Mouse (Mus musculus) adrenal gland, postnatal 36 days (tissue): ENCODE results near the gene Fbxl3. TPM values are rescaled to one million over a fixed set of nuclear protein-coding genes. Genes with fewer than 3 reads are reported as not detected.

ENCODE experiments used
- DNase-seq, 2 experiments: peaks; one replicate each; pipeline ENCODE4 v3.0.0; 2021; ENCODE audit warnings: mixed read lengths in 1 of 2
- long read RNA-seq, 2 experiments: library from polyadenylated mRNA; stranded (forward); transcript quantifications; one replicate each; pipeline ENCODE4 v2.0.0; 2021; ENCODE audit warnings: borderline sequencing depth in 2 of 2
- total RNA-seq, 2 experiments: library from RNA; stranded (reverse); gene quantifications; 2 replicates each; pipeline ENCODE4 v1.2.3; 2021

The Fbxl3 gene
- 10 to 100 TPM; 73.4 to 75.6 TPM for total RNA-seq
- long read RNA-seq, experiment 1, full-length matches to known transcripts = 50 of 67 reads
- long read RNA-seq, experiment 1, partial matches to known transcripts = 3 of 67 reads
- long read RNA-seq, experiment 1, other reads (novel, unspliced or antisense) = 14 of 67 reads
- long read RNA-seq, experiment 2, full-length matches to known transcripts = 13 of 16 reads
- long read RNA-seq, experiment 2, partial matches to known transcripts = 0 of 16 reads
- long read RNA-seq, experiment 2, other reads (novel, unspliced or antisense) = 3 of 16 reads

DNA sequence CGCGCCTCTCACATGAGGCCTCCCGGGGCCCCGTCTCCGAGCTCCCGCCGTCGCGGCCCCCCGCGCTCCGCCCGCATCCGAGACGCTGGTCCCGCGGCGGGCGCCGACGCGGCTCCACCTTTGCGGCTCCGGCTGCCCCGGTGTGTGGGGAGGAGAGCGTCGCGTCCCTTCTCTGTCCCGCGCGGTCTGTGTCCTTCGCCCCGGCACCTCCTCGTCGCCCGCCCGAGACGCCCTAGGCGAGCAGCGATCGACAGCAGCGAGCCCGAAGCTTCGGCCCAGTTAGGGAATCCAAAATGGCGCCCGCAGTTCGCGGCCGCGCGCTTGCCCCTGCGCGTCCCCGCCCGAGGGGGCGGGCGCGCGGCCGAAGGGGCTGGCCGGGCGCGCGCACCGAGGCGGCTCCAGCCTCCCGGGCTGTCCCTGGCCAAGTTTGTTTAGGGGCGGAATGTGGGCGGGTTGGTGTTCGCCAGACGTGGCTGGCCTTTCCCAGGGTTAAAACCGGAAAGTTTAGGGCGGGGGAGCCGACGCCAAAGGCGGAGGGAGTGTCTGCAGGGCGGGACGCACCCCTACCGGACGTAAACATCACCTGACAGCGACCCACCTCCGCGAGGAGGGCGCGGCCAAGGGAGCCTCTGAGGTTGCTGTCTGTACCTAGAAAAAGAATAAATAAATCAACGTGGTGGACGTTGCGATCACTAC lies at the start of gene Fbxl3:
Fbxl3 (minus strand) TSS at position 329 of the 696 bp plus-strand sequence.
- peak; percentile 96 for DNase-seq

DNA sequence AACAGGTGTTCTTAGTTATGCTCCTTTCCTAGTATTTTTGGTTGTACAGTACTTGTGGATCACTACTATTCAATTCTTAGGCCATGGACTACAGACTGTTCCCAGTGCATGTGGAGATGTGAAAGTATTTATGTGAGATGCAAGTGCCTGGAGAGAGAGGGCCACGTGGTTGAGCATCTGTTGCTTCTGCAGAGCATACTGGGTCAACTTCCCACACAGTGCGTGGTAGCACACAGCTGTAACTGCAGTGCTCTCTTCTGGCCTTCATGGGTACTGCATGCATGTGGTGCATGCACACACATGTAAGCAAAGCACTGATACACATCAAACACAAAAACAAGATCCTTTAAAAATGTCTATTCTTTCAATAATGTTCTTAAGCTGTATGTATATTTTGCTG lies 32.6 kb upstream of the Fbxl3 start:
- DNase-seq = peak; percentile 12 to 34

DNA sequence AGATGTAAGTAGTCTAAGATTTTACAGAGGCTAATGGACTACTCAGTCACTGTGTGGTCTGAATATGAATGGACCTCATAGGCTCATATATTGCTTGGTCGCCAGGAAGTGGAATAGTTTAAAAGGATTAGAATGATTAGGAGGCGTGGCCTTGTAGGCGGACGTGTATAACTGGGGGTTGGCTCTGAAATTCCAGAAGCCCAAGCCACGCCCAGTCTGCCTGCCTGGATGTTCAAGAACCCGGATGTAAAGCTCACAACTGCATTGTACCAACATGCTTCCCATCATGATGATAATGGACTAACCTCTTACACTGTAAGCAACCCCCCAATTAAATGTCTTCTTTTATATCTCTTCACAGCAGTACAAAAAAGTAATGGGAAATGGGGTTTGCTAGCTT lies 26.4 kb upstream of the Fbxl3 start:
- DNase-seq = no peak

DNA sequence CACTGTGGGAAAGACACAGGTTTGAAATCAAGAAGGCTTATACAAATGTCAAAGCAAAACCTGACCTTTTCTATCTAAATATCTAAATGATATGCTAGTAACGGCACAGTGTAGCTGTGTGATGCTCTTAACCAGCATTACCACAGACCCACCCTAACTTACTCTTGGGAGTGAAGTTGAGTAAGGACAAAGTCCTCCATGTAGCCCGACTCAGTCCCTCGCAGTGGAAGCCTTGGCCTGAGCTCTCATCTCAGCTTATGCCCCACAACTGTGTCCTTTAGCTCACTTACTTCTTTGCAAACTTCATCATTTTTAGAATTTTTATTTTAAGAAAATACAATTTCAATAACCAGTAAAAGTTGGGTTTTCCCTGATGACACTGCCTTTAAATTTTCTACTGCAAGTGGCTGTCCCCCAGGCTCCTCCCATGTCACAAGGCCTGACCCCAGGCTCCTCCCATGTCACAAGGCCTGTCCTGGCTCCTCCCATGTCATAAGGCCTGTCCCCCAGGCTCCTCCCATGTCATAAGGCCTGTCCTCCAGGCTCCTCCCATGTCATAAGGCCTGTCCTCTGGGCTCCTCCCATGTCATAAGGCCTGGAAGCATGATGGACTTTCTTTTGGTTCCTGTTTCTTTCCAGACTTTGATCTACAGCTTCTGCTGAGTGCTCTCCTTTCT lies 15.8 kb upstream of the Fbxl3 start:
- no peak for DNase-seq

DNA sequence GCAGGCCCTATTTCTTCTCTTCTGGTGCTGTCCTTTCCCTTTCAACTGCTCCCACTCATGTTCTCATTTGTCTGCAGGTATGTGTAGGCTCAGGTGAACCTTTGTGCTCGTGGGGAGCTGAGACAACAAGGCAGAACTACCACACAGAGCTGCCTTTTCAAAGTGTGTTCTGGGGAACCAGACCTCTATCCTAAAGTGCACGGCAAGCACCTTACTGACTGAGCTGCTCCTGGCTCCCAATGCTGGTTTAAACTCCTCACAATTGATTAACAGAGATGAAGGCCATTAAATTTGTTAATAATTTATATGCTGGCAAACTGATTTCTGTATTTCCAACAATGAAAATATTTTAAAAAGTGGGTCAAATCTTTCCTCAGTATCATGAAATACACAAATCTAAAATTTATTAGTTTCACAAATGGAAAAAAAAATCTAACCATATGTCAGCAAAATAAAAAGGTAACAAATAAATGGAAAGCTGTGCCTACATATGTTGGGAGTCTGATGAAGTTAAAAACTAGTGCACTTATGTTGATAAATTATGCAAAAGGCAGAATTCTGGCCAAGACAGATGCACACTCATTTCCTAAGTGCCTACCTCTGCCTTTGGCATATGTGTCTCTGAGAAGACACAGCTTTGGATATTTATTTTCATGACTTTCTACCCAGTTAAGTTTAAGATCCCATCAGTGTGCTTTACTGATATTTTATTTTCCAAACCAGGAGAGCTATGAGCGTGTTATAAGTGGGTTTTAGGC lies 13.4 kb upstream of the Fbxl3 start:
- no peak for DNase-seq

DNA sequence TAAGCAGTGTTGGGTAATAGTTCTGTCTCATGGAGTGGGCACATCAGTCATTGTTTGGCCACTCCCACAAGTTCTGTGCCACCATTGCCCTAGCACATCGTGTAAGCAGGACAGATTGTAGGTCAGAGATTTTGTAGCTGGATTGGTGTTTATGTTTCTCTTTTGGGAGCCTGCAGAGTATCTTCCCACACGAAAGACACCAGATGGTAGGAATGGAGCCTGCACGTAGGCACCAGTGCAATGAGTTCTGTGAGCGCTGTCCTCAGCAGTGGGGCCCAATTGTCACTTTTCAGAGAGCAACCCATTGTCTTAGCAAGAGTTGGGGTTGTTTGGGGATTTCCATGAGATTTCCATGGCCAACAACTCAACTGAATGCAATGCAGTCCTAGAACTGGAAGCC lies 10.6 kb upstream of the Fbxl3 start:
- no peak for DNase-seq

DNA sequence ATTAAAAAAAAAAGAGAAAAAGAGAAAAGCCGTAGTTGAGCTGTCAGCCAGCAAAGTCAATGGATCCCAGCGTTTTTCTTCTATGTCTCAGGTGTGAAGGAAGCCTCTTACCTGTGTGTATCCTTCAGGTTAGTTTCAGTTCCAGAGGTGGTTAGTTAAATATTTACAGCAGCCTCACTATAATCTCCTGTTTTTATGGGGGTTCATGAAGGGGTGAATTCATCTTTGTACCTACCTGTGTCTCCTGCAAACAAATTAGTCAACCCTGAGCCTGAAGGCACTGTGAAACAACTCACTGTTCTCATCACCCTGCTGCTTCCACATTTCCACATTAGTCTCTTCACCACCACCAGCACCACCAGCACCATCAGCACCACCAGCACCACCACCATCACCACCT lies 6.9 kb upstream of the Fbxl3 start:
- DNase-seq = no peak

DNA sequence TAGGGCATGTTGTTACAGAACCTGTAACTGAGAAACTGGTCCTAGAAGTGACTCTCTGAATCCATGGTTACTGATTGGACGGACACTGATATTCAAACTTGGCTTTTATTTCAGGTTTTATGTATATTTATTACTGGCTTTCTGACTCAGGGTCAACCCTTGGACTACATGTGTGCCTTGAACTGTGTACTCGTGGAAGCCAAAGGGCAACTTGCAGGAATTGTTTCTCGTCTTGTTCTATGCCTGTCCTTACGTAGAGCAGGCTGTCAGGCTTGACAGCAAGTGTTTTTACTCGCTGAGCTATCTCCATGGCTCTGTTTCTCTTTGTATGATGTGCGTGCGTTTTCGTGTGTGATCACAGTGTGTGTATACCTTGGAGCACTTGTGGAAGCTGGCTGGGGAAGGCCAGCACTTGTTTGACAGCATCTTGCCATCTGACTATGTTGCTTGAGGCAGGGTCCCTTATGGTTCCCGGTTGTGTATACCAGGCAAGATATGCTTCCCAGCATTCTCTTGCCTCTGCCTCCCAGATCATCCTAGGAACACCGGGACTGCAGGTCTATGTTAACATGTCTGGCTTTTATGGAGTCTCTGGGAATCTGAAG lies 3.5 kb upstream of the Fbxl3 start:
- no peak for DNase-seq

DNA sequence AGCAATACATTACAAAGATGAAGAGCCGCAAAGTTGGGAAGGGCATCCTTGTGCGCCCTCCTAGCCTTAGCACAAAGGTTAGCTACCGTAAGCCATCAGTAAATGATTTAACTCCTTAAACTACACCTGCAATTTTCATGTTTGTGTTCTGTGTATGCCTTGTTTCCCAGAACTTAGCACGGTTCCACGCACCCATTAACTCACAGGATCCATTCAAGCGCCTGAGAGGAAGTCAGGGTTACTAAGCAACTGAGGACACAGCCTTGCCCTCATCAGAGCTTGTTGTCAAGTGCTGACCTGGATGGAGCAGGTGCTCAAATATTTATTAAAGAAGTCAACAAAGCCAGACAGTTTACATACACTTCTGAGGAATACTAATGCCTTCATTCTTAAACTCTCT lies 2.9 kb upstream of the Fbxl3 start:
- no peak for DNase-seq

DNA sequence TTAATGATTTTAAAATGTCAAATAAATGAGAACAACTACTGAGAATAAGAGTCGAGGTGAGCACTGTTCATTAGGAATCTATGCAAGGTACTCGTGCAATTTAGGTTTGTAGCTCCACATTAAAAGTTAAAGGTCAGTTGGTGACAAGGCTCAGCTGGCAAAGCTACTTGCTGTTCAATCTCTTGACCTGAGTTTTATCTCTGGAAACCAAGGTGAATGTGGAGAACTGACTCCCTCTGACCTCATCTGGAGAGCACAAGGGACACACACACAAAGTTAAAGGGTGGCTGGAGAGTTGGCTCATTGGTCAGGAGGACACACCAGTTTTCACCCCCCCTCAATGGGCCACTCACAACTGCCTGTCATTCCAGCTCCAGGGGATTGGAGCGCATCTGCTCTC lies 1.8 kb upstream of the Fbxl3 start:
- DNase-seq = no peak

DNA sequence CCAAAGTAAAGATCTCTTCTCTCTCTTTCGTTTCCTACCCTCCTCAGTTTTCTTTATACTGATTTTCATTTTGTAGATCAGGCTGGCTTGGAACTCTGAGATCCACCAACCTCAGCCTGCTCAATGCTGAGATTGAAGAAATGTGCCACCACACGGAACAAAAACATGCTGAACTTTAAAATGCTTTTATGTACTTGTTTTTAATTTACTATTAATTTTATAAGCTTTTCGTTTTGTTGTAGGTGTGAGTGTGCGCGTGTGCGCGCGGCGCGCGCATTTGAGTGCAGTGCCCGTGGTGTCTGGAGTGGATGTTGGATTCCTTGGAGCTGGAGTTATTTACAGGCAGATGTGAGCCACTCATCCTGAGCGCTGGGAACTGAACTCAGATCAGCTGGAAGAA lies 930 bp upstream of the Fbxl3 start:
- DNase-seq = no peak

DNA sequence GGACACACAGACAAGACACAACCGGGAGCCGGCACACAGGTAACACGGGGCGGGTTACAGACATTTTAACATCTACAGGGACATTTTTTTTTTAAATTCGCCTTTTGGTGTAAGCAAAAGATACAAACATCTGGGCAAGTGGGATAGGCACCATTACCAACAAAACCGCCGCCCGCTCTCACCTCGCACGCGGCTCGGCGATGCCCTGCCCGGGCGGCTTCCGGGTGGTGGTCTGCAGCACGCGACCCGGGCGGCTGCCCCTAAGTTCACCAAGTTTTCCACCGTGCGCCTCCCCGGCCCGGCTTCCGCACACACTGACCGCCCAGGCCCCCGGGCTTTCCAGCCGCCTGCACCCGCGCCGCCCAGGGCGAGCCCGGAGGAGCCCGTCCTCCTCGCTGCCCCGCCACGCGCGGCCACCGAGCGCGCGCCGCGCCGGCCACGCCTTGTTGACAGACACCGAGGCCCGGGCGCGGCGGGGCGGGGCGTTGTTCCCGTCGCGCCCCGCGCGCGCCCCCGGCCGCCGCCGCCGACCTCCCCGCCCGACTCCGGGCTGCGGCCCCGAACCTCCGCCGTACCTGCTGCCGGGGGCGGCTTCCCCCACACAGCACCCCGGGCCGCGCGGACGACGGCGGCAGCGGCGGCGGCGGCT lies 655 bp downstream of the Fbxl3 start:
- peak; percentile 92 to 96 for DNase-seq

DNA sequence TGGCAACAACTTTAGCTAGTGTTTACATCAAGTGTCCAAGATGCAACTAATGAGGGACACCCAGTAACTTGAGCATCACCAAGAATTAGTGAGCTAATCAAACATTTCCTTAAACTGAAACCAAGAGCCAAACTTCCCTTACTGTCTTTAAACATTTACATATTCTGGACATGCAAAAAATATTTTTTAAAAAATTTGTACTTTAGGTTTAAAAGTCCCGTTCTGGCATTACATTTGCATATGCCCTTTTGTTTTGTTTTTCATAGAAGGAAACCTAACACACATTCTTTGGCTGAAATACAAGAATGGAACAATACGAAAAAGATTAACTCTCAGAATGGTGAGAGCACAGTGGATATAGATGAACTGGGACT lies 1.2 kb downstream of the Fbxl3 start:
- DNase-seq = no peak

DNA sequence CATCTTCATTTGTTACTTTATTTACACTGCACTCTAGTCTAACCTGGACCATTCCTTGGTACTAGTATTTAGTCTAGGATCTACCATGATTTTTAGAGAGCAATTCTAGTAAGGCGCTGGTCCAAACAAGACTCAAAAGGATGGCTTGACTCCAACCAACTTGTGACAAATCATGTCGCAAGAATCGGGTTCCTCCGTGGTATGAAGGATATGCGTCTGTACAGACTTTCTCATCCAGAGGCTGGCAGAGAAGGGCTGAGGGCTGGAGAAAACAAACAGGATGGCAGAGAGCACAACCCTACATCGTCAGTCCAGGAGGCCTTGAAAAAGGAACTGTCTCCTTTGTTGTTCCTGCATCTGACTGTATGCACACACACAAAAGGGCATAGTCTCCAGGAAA lies 2.7 kb downstream of the Fbxl3 start:
- peak; percentile 57 to 71 for DNase-seq

DNA sequence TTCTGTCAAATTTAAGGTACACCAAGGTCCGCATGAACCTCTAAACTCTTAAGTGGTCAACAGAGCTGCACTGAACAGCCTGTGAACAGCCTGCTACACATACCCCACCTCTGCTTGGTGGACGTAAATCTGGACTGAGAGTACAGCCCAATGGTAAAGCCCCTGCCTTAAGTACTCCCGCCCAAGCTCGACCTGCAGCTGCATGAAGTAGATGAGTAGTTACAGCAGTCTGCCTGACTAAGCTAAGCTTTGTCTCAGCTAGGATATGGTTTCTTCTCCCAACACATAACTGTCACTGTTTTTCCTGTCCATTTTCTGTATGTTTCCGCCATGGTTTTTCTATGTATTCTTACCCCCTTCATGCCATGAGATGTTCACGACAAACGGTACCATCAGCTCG lies 3.5 kb downstream of the Fbxl3 start:
- DNase-seq = no peak

DNA sequence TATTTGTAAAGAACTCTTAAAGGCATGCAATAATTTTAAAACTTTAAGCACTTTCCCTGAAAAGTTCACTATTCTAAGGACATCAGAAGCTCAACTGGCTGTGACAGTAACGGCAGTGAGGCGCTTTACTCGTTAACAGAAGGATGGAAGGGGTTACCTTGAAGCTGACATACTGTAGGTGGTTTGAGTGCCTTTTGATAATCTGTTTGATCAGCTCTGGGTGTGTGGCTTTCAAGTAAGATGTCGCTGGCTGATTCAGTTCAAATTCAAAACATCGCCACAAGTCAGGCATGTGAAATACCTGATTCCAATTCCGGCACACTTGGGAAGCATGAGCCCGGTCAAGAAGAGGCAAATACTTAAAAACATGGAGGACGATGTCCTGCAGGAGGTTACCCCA lies 4.3 kb downstream of the Fbxl3 start:
- DNase-seq = no peak

DNA sequence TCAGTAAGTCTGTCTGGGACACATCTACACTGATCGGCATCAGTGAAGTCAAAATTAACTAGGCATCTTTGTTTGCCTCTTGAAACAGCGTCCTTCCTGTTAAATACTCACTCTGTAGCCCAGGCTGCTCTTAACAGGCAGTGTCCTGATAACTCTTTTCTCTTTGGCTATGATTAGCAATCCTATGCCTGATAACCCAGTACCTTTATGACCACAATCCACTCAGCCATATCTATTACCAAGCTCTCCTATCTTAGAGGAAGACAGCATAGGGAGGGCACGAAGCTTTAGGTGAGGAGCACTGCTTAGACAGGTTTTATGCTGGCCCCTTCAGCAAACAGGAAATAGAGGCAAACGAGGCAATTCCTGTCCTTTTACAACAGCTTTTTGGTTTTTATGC lies 5.7 kb downstream of the Fbxl3 start:
- DNase-seq = no peak

DNA sequence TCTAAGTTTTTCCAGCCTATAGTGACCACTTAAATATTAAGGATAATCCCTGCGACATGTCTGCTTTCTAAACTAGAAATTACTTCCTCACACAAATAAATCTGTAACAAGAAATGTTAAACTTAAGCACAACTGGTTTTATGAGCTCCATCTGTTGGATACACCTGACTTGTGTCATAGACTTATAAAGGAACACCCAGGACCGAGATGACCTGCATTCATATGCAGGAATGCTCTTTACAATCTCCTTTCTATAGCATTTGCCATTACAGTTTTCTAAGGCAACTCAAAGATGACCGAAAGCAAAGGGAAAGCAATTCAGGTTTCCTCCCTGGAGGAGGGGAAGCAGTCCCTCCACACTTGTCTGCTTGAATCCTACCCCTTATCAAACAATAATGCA lies 6.1 kb downstream of the Fbxl3 start:
- DNase-seq = no peak

DNA sequence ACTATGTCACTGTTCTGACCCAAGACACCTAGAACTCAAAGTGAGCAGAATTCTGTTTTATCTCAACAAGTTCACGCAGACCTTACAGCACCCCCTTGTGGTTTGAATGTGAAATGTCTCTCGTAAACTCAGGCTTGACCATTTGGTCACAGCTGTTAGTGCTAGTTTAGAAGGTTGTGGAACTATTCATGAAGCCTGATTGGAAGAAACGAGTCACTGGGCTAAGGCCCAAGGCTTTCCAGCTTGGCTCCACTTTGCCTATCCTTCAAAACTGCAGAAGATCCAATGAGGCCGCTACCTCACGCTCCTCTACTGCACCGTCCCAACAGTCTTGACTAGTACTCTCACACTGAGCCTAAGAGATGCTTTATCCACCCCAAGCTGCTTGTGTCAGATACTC lies 10.7 kb downstream of the Fbxl3 start:
- peak in 1 of 2 experiments; percentile 70 for DNase-seq

DNA sequence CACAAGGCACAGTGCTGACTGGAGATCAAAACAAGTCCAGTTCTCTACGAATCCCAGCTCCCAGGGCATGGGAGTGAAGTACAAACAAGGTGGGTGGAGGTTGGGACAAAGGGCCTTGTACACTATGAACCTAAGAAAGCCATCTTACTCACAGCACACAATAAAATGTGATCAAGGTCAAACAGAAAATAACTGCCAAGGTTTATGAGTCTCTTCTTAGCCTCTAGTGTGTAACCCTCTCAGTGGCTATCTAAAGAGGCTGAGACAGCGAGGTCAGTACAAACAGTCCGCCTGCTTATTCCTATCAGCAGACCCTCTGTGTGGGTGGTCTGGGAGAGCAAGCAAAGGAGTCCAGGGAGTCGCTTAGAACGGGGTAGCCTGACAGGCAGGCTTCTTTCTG lies 11.5 kb downstream of the Fbxl3 start:
- peak in 1 of 2 experiments; percentile 33 for DNase-seq

DNA sequence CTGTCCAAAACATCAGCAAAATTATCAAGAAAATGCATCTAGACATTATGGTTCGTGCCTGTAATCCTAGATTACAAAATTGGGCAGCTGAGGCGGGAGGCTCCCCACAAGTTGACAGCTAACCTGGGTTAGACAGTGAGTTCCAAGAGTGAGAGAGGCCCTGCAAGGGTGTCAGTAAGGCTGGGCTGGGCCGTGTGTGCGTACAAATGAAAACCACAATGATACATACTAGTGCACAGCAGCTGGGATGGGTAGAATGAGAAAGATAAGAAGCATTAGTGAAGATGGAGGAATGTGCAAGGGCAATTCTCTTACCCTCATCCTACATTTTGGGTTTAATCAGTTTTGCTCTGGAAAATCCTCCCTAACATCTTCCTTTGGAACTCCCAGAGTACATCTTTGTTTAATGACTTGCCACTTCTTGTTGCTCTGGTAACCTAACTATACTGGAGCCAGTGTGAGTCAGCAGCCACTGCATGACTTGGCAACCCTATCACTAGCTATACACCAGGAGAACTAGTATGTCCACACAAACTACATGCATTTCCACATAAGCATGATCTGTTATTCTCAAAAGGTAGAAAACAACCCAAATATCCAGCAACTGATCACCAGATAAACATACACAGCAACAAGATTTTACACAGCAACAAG lies 12.6 kb downstream of the Fbxl3 start:
- DNase-seq = peak; percentile 48 to 59
